ENCODE assay signal across 29 mouse cellular contexts in genomic region chr7:100539516-100539915, GRCm38 (mm10). TPM values are rescaled to one million over a fixed set of nuclear protein-coding genes. Genes with fewer than 3 reads are reported as not detected.
DNase-seq lines count a peak whose midpoint lies in the region; ATAC-seq and TF ChIP-seq lines count a peak whose summit lies in the region.
"Had no signal": no experiment of that assay in that cellular context is flagged by ENCODE, and none has a peak within 500 bp of the region (broad histone marks: within the 10 kb centered on the region; RNA-seq: fewer than 3 reads in every experiment).

No protein-coding gene starts in this region.

- H3K4me3 ChIP-seq in liver, embryonic 15.5 days (replicated peaks): no peak overlapping the region
- H3K4me3 ChIP-seq in liver, embryonic 11.5 days (ENCODE audit: low read depth, low read length): no peak overlapping the region
- H3K4me3 ChIP-seq in midbrain, postnatal 0 days (ENCODE audit: low read depth, low read length): no peak overlapping the region
- H3K4me3 ChIP-seq: embryonic facial prominence, embryonic 12.5 days; heart, adult 2 months; heart, embryonic 12.5 days; intestine, embryonic 15.5 days; layer of hippocampus, adult 2 months; limb, embryonic 13.5 days; liver, embryonic 13.5 days; myocyte; neural tube, embryonic 13.5 days; stomach, embryonic 15.5 days had no signal

- H3K9ac ChIP-seq in liver, embryonic 15.5 days: no peak overlapping the region
- no peak overlapping the region for H3K9ac ChIP-seq in liver, embryonic 11.5 days (ENCODE audit: low read depth, low read length)
- H3K9ac ChIP-seq in midbrain, postnatal 0 days (replicated peaks; ENCODE audit: low read length, poor library complexity, severe bottlenecking): no peak overlapping the region
- H3K9ac ChIP-seq: embryonic facial prominence, embryonic 12.5 days; heart, embryonic 12.5 days; intestine, embryonic 15.5 days; limb, embryonic 13.5 days; liver, embryonic 13.5 days; neural tube, embryonic 13.5 days; stomach, embryonic 15.5 days had no signal

- no peak for DNase-seq in liver, embryonic 11.5 days (ENCODE audit: low spot score)
- DNase-seq in 416B (ENCODE audit: low read depth): peak; percentile 71
- no peak for DNase-seq in midbrain, postnatal 0 days (ENCODE audit: low spot score)
- no peak for DNase-seq in cerebellum, postnatal 4 days (ENCODE audit: low spot score in 2 of 2)
- DNase-seq in c-Kit-positive CD71-positive TER-119-positive erythroid progenitor cells, embryonic 14.5 days (ENCODE audit: low spot score): no peak
- DNase-seq: cerebellum, adult 8-10 months; cerebellum, postnatal 25 days; embryo, embryonic 11 days; gastrocnemius, postnatal 14 days; kidney, adult 2 months; kidney, postnatal 36 days; liver, embryonic 13.5 days; midbrain, embryonic 14.5 days; right cerebral cortex, postnatal 14 days had no signal

- H3K4me1 ChIP-seq in liver, embryonic 15.5 days (replicated peaks): peaks cover 30% of the 10 kb centered on the region
- peaks cover 6% of the 10 kb centered on the region for H3K4me1 ChIP-seq in liver, embryonic 11.5 days (replicated peaks; ENCODE audit: control insufficient read depth, insufficient read depth, low read length)
- H3K4me1 ChIP-seq in midbrain, postnatal 0 days (ENCODE audit: insufficient read depth, low read length): no peaks in the 10 kb centered on the region; the same call in 1 of the 2 replicates

- no peak for ATAC-seq in liver, embryonic 15.5 days (ENCODE audit: insufficient read depth)
- ATAC-seq in liver, embryonic 11.5 days (replicated peaks; ENCODE audit: low FRiP score): no peak
- peak; percentile 53 for ATAC-seq in granulocyte monocyte progenitor cell, adult 5-6 weeks (replicated peaks; ENCODE audit: poor library complexity, severe bottlenecking)
- ATAC-seq in megakaryocyte progenitor cell, adult 5-6 weeks (replicated peaks; ENCODE audit: poor library complexity): peak; percentile 51
- ATAC-seq in midbrain, postnatal 0 days (ENCODE audit: low FRiP score): no peak
- ATAC-seq: forebrain, embryonic 14.5 days; hindbrain, postnatal 0 days; intestine, embryonic 15.5 days; Patski had no signal

- peaks cover 19% of the 10 kb centered on the region for H3K36me3 ChIP-seq in liver, embryonic 15.5 days (replicated peaks)
- peaks cover 9% of the 10 kb centered on the region; the same call in 1 of the 2 replicates for H3K36me3 ChIP-seq in liver, embryonic 11.5 days (ENCODE audit: control insufficient read depth, insufficient read depth, low read length)
- H3K36me3 ChIP-seq in midbrain, postnatal 0 days (ENCODE audit: insufficient read depth, low read length): peaks cover 10% of the 10 kb centered on the region; the same call in 1 of the 2 replicates

- H3K27ac ChIP-seq in liver, embryonic 15.5 days (replicated peaks): 0 out of 2 replicates have a peak overlapping the region, but pooled peaks have one; percentile 31
- H3K27ac ChIP-seq in liver, embryonic 11.5 days (ENCODE audit: low read depth, low read length): no peak overlapping the region
- no peak overlapping the region for H3K27ac ChIP-seq in midbrain, postnatal 0 days (ENCODE audit: low read depth, low read length)
- H3K27ac ChIP-seq: embryonic facial prominence, embryonic 12.5 days; heart, adult 2 months; hindbrain, postnatal 0 days; intestine, embryonic 15.5 days; layer of hippocampus, adult 2 months; limb, embryonic 13.5 days; neural tube, embryonic 13.5 days; stomach, embryonic 15.5 days had no signal

- WGBS in liver, embryonic 15.5 days (ENCODE audit: insufficient replicate concordance): 76% methylated on average over 9 of the region's 9 CpGs
- 88% methylated on average over 9 of the region's 9 CpGs for WGBS in liver, embryonic 11.5 days
- WGBS in midbrain, postnatal 0 days: 97% methylated on average over 9 of the region's 9 CpGs

- no peaks in the 10 kb centered on the region for H3K9me3 ChIP-seq in liver, embryonic 15.5 days (replicated peaks)
- H3K9me3 ChIP-seq in liver, embryonic 11.5 days (ENCODE audit: control insufficient read depth, low read length): no peaks in the 10 kb centered on the region
- no peaks in the 10 kb centered on the region for H3K9me3 ChIP-seq in midbrain, postnatal 0 days (ENCODE audit: low read length)
- H3K9me3 ChIP-seq: embryonic facial prominence, embryonic 12.5 days; heart, embryonic 12.5 days; intestine, embryonic 15.5 days; limb, embryonic 13.5 days; liver, embryonic 13.5 days; neural tube, embryonic 13.5 days; stomach, embryonic 15.5 days had no signal

- no peak for TF ChIP-seq CTCF in midbrain, postnatal 0 days (IDR thresholded peaks at IDR 0.05)

- H3K4me2 ChIP-seq in liver, embryonic 15.5 days: no peak overlapping the region
- H3K4me2 ChIP-seq in liver, embryonic 11.5 days: no peak overlapping the region
- no peak overlapping the region for H3K4me2 ChIP-seq in midbrain, postnatal 0 days (ENCODE audit: low read depth, low read length, poor library complexity, severe bottlenecking)
- H3K4me2 ChIP-seq: embryonic facial prominence, embryonic 12.5 days; heart, embryonic 12.5 days; intestine, embryonic 15.5 days; limb, embryonic 13.5 days; liver, embryonic 13.5 days; neural tube, embryonic 13.5 days; stomach, embryonic 15.5 days had no signal

- H3K27me3 ChIP-seq in liver, embryonic 15.5 days: no peaks in the 10 kb centered on the region; the same call in 1 of the 2 replicates
- H3K27me3 ChIP-seq in liver, embryonic 11.5 days (replicated peaks; ENCODE audit: control insufficient read depth, insufficient read depth, low read length): no peaks in the 10 kb centered on the region
- no peaks in the 10 kb centered on the region for H3K27me3 ChIP-seq in midbrain, postnatal 0 days (ENCODE audit: insufficient read depth, low read length)
- H3K27me3 ChIP-seq: embryonic facial prominence, embryonic 12.5 days; heart, embryonic 12.5 days; intestine, embryonic 15.5 days; limb, embryonic 13.5 days; liver, embryonic 13.5 days; neural tube, embryonic 13.5 days; Patski; stomach, embryonic 15.5 days had no signal

RNA-seq across cellular contexts. Expression of gene Coa4, which starts 2.6 kb away (rescaled TPM):
- polyA plus RNA-seq in liver, embryonic 15.5 days (2015; fragmentation: Nextera tagmentation; extraction: Ambion mirVana): 11.5 and 12.3 TPM in 2 replicates
- 26.3 and 27.5 TPM in 2 replicates for polyA plus RNA-seq in liver, embryonic 11.5 days (2014; fragmentation: Nextera tagmentation; extraction: Ambion mirVana)
- 5.4 and 14.1 TPM in 2 replicates for total RNA-seq in granulocyte monocyte progenitor cell, adult 5-6 weeks (2014; fragmentation: Nextera tagmentation)
- 20.0 and 21.1 TPM in 2 replicates for total RNA-seq in granulocyte monocyte progenitor cell, adult 5-6 weeks (2017)
- total RNA-seq in megakaryocyte progenitor cell, adult 5-6 weeks (2015): 10.7 and 21.3 TPM in 2 replicates
- total RNA-seq in megakaryocyte progenitor cell, adult 5-6 weeks (2017): 11.6 and 13.0 TPM in 2 replicates
- total RNA-seq in midbrain, postnatal 0 days (2014; rRNA removed): 3.9 and 7.5 TPM in 2 replicates
- 5.7 and 6.5 TPM in 2 replicates for polyA plus RNA-seq in midbrain, postnatal 0 days (2015; fragmentation: Nextera tagmentation; extraction: Ambion mirVana)

RNA-seq across cellular contexts. Expression of gene Dnajb13, which starts 24.8 kb away (rescaled TPM):
- polyA plus RNA-seq in liver, embryonic 15.5 days (2015; fragmentation: Nextera tagmentation; extraction: Ambion mirVana): 2.9 and 3.8 TPM in 2 replicates
- polyA plus RNA-seq in liver, embryonic 11.5 days (2014; fragmentation: Nextera tagmentation; extraction: Ambion mirVana): 1.2 and 1.6 TPM in 2 replicates
- total RNA-seq in granulocyte monocyte progenitor cell, adult 5-6 weeks (2014; fragmentation: Nextera tagmentation): not detected in 2 replicates
- total RNA-seq in granulocyte monocyte progenitor cell, adult 5-6 weeks (2017): not detected in 2 replicates
- not detected in 2 replicates for total RNA-seq in megakaryocyte progenitor cell, adult 5-6 weeks (2015)
- 0.17 TPM in 1 of 2 replicates, not detected in the other for total RNA-seq in megakaryocyte progenitor cell, adult 5-6 weeks (2017)
- 4.1 and 4.3 TPM in 2 replicates for total RNA-seq in midbrain, postnatal 0 days (2014; rRNA removed)
- polyA plus RNA-seq in midbrain, postnatal 0 days (2015; fragmentation: Nextera tagmentation; extraction: Ambion mirVana): 2.9 and 3.2 TPM in 2 replicates
- total RNA-seq: gastrocnemius, postnatal 14 days; heart, adult 2 months had no signal

RNA-seq across cellular contexts. Expression of gene Ucp2, which starts 46.4 kb away (rescaled TPM):
- 734 and 787 TPM in 2 replicates for polyA plus RNA-seq in liver, embryonic 15.5 days (2015; fragmentation: Nextera tagmentation; extraction: Ambion mirVana)
- 487 and 491 TPM in 2 replicates for polyA plus RNA-seq in liver, embryonic 11.5 days (2014; fragmentation: Nextera tagmentation; extraction: Ambion mirVana)
- total RNA-seq in granulocyte monocyte progenitor cell, adult 5-6 weeks (2014; fragmentation: Nextera tagmentation): 413 and 551 TPM in 2 replicates
- 97.5 and 99.2 TPM in 2 replicates for total RNA-seq in granulocyte monocyte progenitor cell, adult 5-6 weeks (2017)
- 208 and 232 TPM in 2 replicates for total RNA-seq in megakaryocyte progenitor cell, adult 5-6 weeks (2015)
- total RNA-seq in megakaryocyte progenitor cell, adult 5-6 weeks (2017): 90.4 and 97.3 TPM in 2 replicates
- total RNA-seq in midbrain, postnatal 0 days (2014; rRNA removed): 93.0 and 118 TPM in 2 replicates
- polyA plus RNA-seq in midbrain, postnatal 0 days (2015; fragmentation: Nextera tagmentation; extraction: Ambion mirVana): 99.5 and 99.9 TPM in 2 replicates

Comparison
In these comparisons a context has a peak if more than half of its experiments do, and no peak if none do; other contexts are left out.
1. ATAC-seq: peak in granulocyte monocyte progenitor cell, adult 5-6 weeks (single experiment) and megakaryocyte progenitor cell, adult 5-6 weeks (single experiment); none in liver, embryonic 15.5 days (single experiment), liver, embryonic 11.5 days (single experiment) and midbrain, postnatal 0 days (single experiment).